Comparison of ENCODE assay signal across 28 mouse cellular contexts in genomic region chr3:33893433-33893832, GRCm38 (mm10).
"Had no signal": no experiment of that assay in that cellular context is flagged by ENCODE, and none has a peak within 500 bp of the region (broad histone marks: within the 10 kb centered on the region; RNA-seq: fewer than 3 reads in every experiment).

No protein-coding gene starts in this region.

- H3K9me3 ChIP-seq: heart, embryonic 12.5 days; heart, embryonic 13.5 days; heart, embryonic 15.5 days; hindbrain, embryonic 10.5 days; hindbrain, embryonic 12.5 days; hindbrain, embryonic 13.5 days; hindbrain, embryonic 15.5 days; intestine, embryonic 15.5 days; kidney, embryonic 15.5 days had no signal

- DNase-seq: heart, postnatal 10 days; heart, postnatal 4 days; kidney, adult 11 months; kidney, adult 18-20 months; kidney, adult 2 months; kidney, adult 8-10 months; kidney, adult 9 months; kidney, postnatal 10 days; kidney, postnatal 14 days; kidney, postnatal 25 days; kidney, postnatal 36 days; kidney, postnatal 4 days; layer of hippocampus, adult 9-11 months; layer of hippocampus, postnatal 36 days had no signal

- H3K4me3 ChIP-seq: heart, embryonic 12.5 days; heart, embryonic 13.5 days; heart, embryonic 15.5 days; hindbrain, embryonic 10.5 days; hindbrain, embryonic 12.5 days; hindbrain, embryonic 13.5 days; hindbrain, embryonic 15.5 days; intestine, embryonic 15.5 days; kidney, embryonic 15.5 days; layer of hippocampus, adult 2 months; left cerebral cortex, adult 2 months had no signal

- H3K27ac ChIP-seq: heart, embryonic 13.5 days; heart, embryonic 15.5 days; hindbrain, embryonic 10.5 days; hindbrain, embryonic 12.5 days; hindbrain, embryonic 13.5 days; hindbrain, embryonic 14.5 days; hindbrain, embryonic 15.5 days; hindbrain, postnatal 0 days; intestine, embryonic 15.5 days; kidney, embryonic 15.5 days; kidney, postnatal 0 days; layer of hippocampus, adult 2 months; left cerebral cortex, adult 2 months had no signal

- H3K4me1 ChIP-seq: heart, embryonic 12.5 days; heart, embryonic 13.5 days; heart, embryonic 15.5 days; hindbrain, embryonic 10.5 days; hindbrain, embryonic 12.5 days; hindbrain, embryonic 13.5 days; hindbrain, embryonic 15.5 days; intestine, embryonic 15.5 days; kidney, embryonic 15.5 days had no signal

- H3K36me3 ChIP-seq: heart, embryonic 12.5 days; heart, embryonic 13.5 days; heart, embryonic 15.5 days; hindbrain, embryonic 10.5 days; hindbrain, embryonic 12.5 days; hindbrain, embryonic 13.5 days; hindbrain, embryonic 15.5 days; intestine, embryonic 15.5 days; kidney, embryonic 15.5 days had no signal

- H3K27me3 ChIP-seq: heart, embryonic 12.5 days; heart, embryonic 13.5 days; heart, embryonic 15.5 days; intestine, embryonic 15.5 days; kidney, embryonic 15.5 days had no signal
